Mouse (Mus musculus): ENCODE measurements around the gene Slc25a45.

GRCm38 (mm10) chr19:5911430-5912102 lies 34.0 kb downstream of the Slc25a45 start:
- no peak for TF ChIP-seq POLR2A (IDR thresholded peaks at IDR 0.05; ENCODE audit: borderline replicate concordance, control insufficient read depth, low read depth, low read length)
- no peak for TF ChIP-seq CTCF (IDR thresholded peaks at IDR 0.05; ENCODE audit: control insufficient read depth, insufficient read depth, low read length)
